Mouse (Mus musculus): ENCODE results near the gene Rnasek. TPM values are rescaled to one million over a fixed set of nuclear protein-coding genes. Genes with fewer than 3 reads are reported as not detected.
A peak's percentile ranks its signal among the peaks of the same experiment; 100 is the strongest.

The Rnasek gene
- polyA plus RNA-seq, 1 experiment = 125 TPM

DNA sequence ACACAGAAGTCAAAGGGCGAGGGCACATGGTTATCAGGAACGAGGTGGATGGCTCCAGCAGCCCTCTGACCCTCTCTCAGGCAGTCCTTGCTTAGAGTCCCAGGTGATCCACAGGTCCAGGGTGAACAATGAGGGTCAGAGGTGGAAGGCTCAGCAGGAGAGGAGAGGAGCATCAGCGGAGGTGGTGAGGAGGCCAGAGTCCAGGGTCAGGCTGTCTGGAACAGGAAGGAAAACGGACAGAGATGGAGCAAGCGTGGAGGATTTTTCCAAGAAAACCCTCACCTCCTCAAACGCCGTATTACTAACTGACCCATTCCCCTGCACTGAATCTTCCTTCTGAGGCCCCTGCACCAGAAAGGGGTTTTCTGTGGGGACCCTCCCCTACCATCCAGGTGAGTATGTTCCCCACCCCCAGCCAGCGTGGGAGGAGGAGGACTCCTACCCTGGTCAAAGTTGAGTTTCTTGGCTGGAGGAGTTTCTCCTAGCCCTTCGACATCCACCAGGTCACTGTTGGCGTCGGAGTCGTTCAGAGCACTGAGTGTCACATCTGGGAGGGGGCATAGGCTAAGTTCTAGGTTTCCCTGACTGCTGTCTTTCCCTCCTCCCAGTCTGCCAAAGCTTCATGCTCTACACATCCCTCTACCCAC lies 4.3 kb downstream of the Rnasek start:
- no peak for DNase-seq (ENCODE audit: low read depth)
- TF ChIP-seq CTCF (IDR thresholded peaks at IDR 0.05; ENCODE audit: borderline replicate concordance, extremely low read depth, insufficient read depth, insufficient read length) = no peak
- TF ChIP-seq POLR2A (IDR thresholded peaks at IDR 0.05; ENCODE audit: borderline replicate concordance, extremely low read depth, insufficient read depth, insufficient read length, poor library complexity, severe bottlenecking) = no peak

DNA sequence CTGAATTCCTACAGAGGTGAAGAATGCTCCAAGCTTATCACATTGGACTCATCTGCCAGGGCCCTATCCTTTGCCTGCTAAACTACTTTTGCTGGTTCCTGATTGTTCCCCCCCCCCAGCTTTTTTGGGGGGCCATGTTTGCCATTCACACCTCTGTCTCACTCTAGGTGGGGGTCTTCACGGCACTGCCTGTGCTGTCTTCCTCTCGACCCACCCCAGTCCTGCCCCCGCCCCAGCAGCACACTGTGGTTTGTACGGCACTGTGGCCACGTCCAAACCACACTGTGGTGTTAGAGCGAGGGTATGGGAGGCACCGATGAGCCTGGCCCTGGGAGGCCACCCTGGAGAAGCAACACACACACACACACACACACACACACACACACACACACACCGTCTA lies 5.1 kb downstream of the Rnasek start:
- TF ChIP-seq POLR2A (IDR thresholded peaks at IDR 0.05; ENCODE audit: borderline replicate concordance, extremely low read depth, insufficient read depth, insufficient read length, poor library complexity, severe bottlenecking) (no peak), CTCF (IDR thresholded peaks at IDR 0.05; ENCODE audit: borderline replicate concordance, extremely low read depth, insufficient read depth, insufficient read length) (no peak)

DNA sequence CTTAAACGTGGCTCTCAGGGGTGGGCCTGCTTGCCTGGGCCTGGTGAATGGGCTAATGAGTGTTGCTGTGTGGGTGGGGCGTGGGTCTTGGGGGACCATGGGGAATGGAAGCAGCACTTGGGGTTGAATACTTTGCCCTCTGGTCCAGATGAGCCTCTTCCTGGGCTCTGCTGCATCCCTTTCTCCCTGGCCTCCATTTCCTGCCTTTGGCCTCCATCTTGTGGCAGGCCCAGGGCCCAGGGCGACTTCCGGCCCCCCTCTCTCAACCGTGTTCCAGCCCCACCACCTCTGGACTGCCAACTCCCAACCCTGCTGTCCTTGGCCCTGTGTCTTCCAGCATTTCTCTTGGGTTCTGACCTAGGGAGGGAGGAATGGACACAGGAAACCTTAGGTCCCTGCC lies 5.6 kb downstream of the Rnasek start:
- no peak for TF ChIP-seq POLR2A (IDR thresholded peaks at IDR 0.05; ENCODE audit: borderline replicate concordance, extremely low read depth, insufficient read depth, insufficient read length, poor library complexity, severe bottlenecking)
- no peak for TF ChIP-seq CTCF (IDR thresholded peaks at IDR 0.05; ENCODE audit: borderline replicate concordance, extremely low read depth, insufficient read depth, insufficient read length)
- no peak for DNase-seq (ENCODE audit: low read depth)

More for the DNA sequence above, 5.1 kb downstream of the Rnasek start:
- DNase-seq (ENCODE audit: low read depth) = no peak

DNA sequence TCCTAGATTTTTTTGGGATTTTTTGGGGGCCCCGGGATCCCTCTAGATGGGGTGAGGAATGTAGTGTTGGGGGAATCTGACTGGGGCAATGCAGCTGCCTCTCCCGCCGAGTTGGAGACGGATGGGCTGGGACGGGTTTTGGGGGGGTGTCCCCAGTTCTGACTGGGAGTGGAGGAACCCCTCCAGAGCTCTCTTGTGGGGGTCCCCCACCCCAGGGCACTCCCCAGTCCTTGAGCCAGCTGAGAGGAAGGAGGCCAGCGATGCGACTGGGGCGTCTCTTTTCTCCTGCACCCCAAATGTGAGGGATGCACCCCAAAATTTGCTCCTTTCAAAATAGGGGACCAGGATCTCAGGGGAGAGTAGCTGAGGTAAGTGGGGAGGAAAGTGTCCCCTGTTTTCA lies 6.6 kb downstream of the Rnasek start:
- no peak for DNase-seq (ENCODE audit: low read depth)
- no peak for TF ChIP-seq POLR2A (IDR thresholded peaks at IDR 0.05; ENCODE audit: borderline replicate concordance, extremely low read depth, insufficient read depth, insufficient read length, poor library complexity, severe bottlenecking)
- TF ChIP-seq CTCF (IDR thresholded peaks at IDR 0.05; ENCODE audit: borderline replicate concordance, extremely low read depth, insufficient read depth, insufficient read length) = no peak

DNA sequence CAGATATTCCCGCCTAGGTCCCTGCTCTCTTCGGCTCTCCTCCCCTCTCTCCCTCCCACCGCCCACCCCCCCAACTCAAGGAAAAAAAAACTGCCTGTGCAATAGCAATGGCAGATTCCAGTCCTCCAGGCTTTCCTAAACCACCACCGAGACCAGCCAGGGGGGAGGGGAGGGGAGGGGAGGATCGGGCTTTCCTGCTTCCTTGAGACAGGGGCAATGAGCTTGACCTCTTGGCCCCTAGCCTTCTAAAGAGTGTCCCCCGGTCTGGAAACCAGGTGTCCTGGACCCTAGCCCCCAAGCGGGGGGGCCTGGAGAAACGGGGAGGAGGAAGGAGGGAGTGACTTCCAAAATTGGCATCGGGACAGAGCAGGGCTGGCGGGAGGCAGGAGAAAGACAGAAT lies 7.1 kb downstream of the Rnasek start:
- DNase-seq (ENCODE audit: low read depth) = peak; percentile 63
- TF ChIP-seq POLR2A (IDR thresholded peaks at IDR 0.05; ENCODE audit: borderline replicate concordance, extremely low read depth, insufficient read depth, insufficient read length, poor library complexity, severe bottlenecking) (no peak), CTCF (IDR thresholded peaks at IDR 0.05; ENCODE audit: borderline replicate concordance, extremely low read depth, insufficient read depth, insufficient read length) (no peak)

DNA sequence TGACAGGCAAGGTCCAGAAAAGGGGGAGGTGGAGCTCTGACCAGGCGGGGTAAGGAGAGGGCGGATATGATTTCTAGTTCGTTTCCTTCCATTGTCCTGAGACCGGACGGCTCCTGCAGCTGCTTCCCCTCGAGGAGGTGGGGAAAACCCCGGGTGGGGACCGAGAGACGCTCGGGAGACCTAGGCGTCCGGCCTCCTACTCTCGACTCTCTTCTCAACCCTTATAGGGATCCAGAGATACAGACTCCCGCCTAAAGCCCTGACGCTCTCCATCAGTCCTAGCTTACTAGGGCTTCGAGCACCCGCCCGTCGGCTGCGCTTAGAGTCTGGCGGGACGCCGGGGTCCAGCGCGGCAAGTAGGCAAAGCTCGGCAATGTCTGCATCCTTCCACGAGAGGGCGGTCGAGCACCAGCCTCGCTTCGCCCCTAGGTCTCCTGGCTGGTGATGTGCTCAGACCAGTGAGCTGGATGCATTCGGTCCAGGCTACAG lies 9.4 kb downstream of the Rnasek start:
- DNase-seq (ENCODE audit: low read depth) = peak; percentile 84
- TF ChIP-seq CTCF (IDR thresholded peaks at IDR 0.05; ENCODE audit: borderline replicate concordance, extremely low read depth, insufficient read depth, insufficient read length) = peak; percentile 98
- no peak for TF ChIP-seq POLR2A (IDR thresholded peaks at IDR 0.05; ENCODE audit: borderline replicate concordance, extremely low read depth, insufficient read depth, insufficient read length, poor library complexity, severe bottlenecking)

DNA sequence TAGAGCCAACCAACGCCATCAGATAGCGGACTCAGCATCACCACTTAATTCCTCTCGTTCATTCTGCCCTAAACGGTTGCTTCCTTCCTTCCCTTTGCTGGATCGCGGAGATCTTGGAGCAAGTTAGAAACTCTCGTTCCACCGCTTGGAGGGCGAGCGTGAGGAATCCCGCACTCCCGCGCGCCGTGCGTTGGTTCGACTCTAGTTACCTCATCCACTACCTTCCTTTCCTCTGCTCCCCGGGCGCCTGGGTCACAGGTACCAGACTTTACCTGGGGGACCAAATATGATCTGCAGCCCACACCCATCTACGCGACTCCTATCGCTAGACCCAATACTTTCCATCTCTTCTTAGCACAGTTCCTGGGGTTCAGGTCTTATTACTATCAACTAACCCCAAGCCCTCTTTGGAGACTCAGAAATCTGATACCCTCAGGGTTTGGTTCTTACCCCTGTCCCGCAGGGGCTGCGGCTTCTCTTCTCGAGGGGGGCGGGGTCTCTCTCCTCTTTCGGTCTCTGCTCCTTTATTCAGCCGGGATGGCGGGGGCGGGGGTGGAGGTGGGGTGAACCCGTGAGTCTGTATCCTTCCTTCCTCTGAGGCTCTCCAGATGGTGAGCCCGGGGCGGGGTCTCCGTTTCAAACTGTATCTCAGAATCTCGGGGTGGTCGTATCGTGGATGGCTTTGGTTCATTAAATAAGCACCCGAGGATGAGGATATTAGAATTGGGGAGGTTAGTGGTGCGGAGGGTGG lies 10.2 kb downstream of the Rnasek start, which contains the start of gene Bcl6b:
TSS of gene Bcl6b (minus strand) at position 539 of the 751 bp plus-strand sequence.
- DNase-seq (ENCODE audit: low read depth) = no peak
- no peak for TF ChIP-seq CTCF (IDR thresholded peaks at IDR 0.05; ENCODE audit: borderline replicate concordance, extremely low read depth, insufficient read depth, insufficient read length)

DNA sequence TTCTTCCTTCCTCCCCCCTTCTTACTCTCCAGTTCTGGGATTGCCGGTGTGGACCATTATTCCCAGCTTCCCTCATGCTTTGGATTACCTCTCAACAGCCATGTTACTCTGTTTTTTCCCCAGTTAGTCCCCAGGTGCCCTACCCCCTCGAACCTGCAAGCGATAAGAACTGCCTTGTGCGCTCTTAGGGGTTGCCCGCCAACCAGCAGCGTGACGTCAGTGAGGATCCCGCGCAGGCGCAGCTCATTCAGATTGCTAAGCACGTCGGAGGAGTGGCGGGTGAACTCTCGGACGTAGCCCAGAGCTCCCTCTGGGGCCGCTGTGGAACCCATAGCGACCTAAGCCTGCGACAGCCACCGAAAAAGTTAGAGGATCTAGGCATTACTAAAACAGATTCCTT lies 10.8 kb downstream of the Rnasek start:
- DNase-seq (ENCODE audit: low read depth) = peak; percentile 91
- TF ChIP-seq POLR2A (IDR thresholded peaks at IDR 0.05; ENCODE audit: borderline replicate concordance, extremely low read depth, insufficient read depth, insufficient read length, poor library complexity, severe bottlenecking) (no peak), CTCF (IDR thresholded peaks at IDR 0.05; ENCODE audit: borderline replicate concordance, extremely low read depth, insufficient read depth, insufficient read length) (no peak)

DNA sequence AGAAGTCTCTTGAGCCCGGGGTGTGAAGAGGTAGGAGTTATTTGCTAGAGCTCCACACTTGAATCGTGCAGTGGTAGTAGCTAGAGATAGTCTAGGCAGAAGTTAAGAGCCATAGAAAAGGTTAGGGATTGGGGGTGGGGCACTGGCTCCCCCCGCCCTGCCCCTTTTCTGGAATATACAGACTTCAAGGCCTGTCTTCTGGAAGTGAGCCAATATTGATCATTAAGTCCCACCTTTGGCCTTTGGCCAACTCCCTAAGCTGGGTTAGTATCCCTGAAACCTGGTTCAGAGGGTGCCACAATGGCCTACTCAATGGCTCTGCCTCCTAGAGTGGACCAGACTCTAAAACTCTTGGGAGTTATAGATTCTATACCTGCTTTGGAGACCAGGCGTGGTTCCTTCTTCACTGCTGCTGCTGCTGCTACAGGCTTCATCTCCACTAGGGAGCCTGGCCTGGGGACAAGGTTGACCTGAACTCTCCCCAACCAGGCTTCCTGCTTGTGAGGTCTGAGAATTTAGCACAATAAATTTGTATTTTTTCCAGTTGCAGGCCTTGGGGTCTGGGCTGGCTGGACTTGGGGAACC lies 11.9 kb downstream of the Rnasek start:
- DNase-seq (ENCODE audit: low read depth) = no peak
- TF ChIP-seq CTCF (IDR thresholded peaks at IDR 0.05; ENCODE audit: borderline replicate concordance, extremely low read depth, insufficient read depth, insufficient read length) (no peak), POLR2A (IDR thresholded peaks at IDR 0.05; ENCODE audit: borderline replicate concordance, extremely low read depth, insufficient read depth, insufficient read length, poor library complexity, severe bottlenecking) (no peak)

DNA sequence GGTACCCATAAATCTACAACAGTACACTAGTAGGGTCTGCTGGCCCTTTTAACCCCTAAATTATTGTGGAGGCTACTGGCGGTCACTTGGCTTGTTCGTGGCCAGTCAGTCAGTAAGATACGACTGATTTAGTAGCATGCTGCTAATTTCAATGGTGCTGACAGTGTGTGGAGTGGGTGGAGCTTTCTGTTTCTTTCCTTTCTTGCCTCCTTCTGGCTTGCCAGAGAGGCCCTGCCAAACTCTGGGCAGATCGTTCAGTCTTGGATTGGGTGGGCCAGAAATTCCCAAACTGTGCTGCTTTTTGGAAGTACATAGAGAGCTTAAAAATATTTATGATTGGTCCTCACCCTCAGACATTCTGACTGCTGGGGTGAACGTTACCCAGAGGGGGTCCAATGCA lies 12.5 kb downstream of the Rnasek start:
- TF ChIP-seq POLR2A (IDR thresholded peaks at IDR 0.05; ENCODE audit: borderline replicate concordance, extremely low read depth, insufficient read depth, insufficient read length, poor library complexity, severe bottlenecking) (no peak), CTCF (IDR thresholded peaks at IDR 0.05; ENCODE audit: borderline replicate concordance, extremely low read depth, insufficient read depth, insufficient read length) (no peak)
- DNase-seq (ENCODE audit: low read depth) = peak; percentile 63

DNA sequence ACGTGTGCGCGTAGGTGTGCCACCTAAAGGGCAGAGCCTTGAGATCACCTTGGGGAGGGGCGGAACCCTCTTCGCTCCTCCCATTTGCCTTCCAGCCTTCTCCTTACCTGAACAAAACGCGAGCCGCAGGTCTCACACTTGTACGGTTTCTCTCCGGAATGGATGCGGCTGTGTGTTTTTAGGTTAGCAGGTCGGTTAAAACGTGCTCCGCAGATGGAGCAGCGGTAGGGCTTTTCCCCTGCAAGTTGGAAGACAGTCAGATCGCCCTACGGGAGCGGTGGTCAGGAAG lies 13.1 kb downstream of the Rnasek start:
- no peak for DNase-seq (ENCODE audit: low read depth)
- TF ChIP-seq CTCF (IDR thresholded peaks at IDR 0.05; ENCODE audit: borderline replicate concordance, extremely low read depth, insufficient read depth, insufficient read length) (no peak), POLR2A (IDR thresholded peaks at IDR 0.05; ENCODE audit: borderline replicate concordance, extremely low read depth, insufficient read depth, insufficient read length, poor library complexity, severe bottlenecking) (no peak)
